Mouse (Mus musculus) kidney, embryonic 14.5 days (tissue): ENCODE data around the gene Mtg1. TPM values are rescaled to one million over a fixed set of nuclear protein-coding genes. Genes with fewer than 3 reads are reported as not detected.

Experiments used
- ATAC-seq: fragments of 200-750 bp; cut with Nextera tagmentation; 2 replicates; pipeline ENCODE4 v1.8.0; 2017; ENCODE audit warnings: moderate number of reproducible peaks, mild to moderate bottlenecking, moderate TSS enrichment, moderate library complexity; ENCODE audit not compliant: low FRiP score, low TSS enrichment
- H3K27ac ChIP-seq: fragments of 300-500 bp; sonication (generic); 2 replicates; pipeline ENCODE4 v1.5.1; 2014; ENCODE audit warnings: low read depth, mild to moderate bottlenecking, low read length, moderate library complexity, mixed read lengths
- H3K27me3 ChIP-seq: fragments of 300-500 bp; sonication (generic); 2 replicates; pipeline ENCODE4 v1.6.1; 2014; ENCODE audit warnings: mild to moderate bottlenecking, low read length; ENCODE audit not compliant: control insufficient read depth, insufficient read depth
- H3K36me3 ChIP-seq: fragments of 300-500 bp; sonication (generic); 2 replicates; pipeline ENCODE4 v1.6.1; 2014; ENCODE audit warnings: low read length, mixed read lengths; ENCODE audit not compliant: control insufficient read depth, insufficient read depth
- H3K4me1 ChIP-seq: fragments of 300-500 bp; sonication (generic); 2 replicates; pipeline ENCODE4 v1.6.1; 2014; ENCODE audit warnings: low read length, mixed read lengths; ENCODE audit not compliant: control insufficient read depth, insufficient read depth
- H3K4me2 ChIP-seq: fragments of 300-500 bp; sonication (generic); replicated peaks from 2 replicates; pipeline ENCODE4 v1.6.1; 2014; ENCODE audit warnings: low read depth, mild to moderate bottlenecking, low read length
- H3K4me3 ChIP-seq: fragments of 300-500 bp; sonication (generic); 2 replicates; pipeline ENCODE4 v1.5.1; 2014; ENCODE audit warnings: mild to moderate bottlenecking, low read length
- H3K9ac ChIP-seq: fragments of 300-500 bp; sonication (generic); 2 replicates; pipeline ENCODE4 v1.6.1; 2014; ENCODE audit warnings: low read depth, mild to moderate bottlenecking, low read length, moderate library complexity
- H3K9me3 ChIP-seq: fragments of 300-500 bp; sonication (generic); 2 replicates; pipeline ENCODE4 v1.6.1; 2016; ENCODE audit warnings: low read length; ENCODE audit not compliant: control insufficient read depth
- WGBS: fragments of 180-500 bp; shearing (Covaris S2); extraction: QIAGEN DNeasy Blood & Tissue Kit; methylation state at CpG from one replicate; pipeline ENCODE4 v1.1.7; 2014; 5-methylcytosine and 5-hydroxymethylcytosine counted together
- polyA plus RNA-seq: library from polyadenylated mRNA; unstranded; fragments of >200 nt; fragmentation: Nextera tagmentation; extraction: Ambion mirVana; gene quantifications from 2 replicates; pipeline ENCODE4 v1.2.1, GENCODE M21; 2014

The Mtg1 gene
- 25.9 and 30.8 TPM in 2 replicates for polyA plus RNA-seq

GRCm38 (mm10) chr7:140137135-140138020, at the start of gene Mtg1:
Gene Mtg1 (plus strand): TSS chr7:140137564.
- Histone ChIP-seq H3K4me3 (peak within 1 kb of the TSS; percentile 81), H3K36me3 (no peaks in the 10 kb centered on the region; the same call in 1 of the 2 replicates), H3K4me1 (no peaks in the 10 kb centered on the region), H3K27me3 (no peaks in the 10 kb centered on the region), H3K4me2 (peak within 1 kb of the TSS; percentile 80), H3K9ac (peak within 1 kb of the TSS; percentile 87), H3K9me3 (no peaks in the 10 kb centered on the region), H3K27ac (peak within 1 kb of the TSS; percentile 63)
- peak; percentile 99 for ATAC-seq
- 3% methylated on average over 39 of the region's 39 CpGs for WGBS

- H3K9me3 ChIP-seq, result no peaks in the 10 kb centered on the region
- no peaks in the 10 kb centered on the region for H3K4me1 ChIP-seq
- no peaks in the 10 kb centered on the region for H3K27me3 ChIP-seq
- no peak overlapping the region for H3K4me3 ChIP-seq
- H3K4me2 ChIP-seq, result no peak overlapping the region
- no peak overlapping the region for H3K9ac ChIP-seq
- no peak overlapping the region for H3K27ac ChIP-seq
- H3K36me3 ChIP-seq, result no peaks in the 10 kb centered on the region
- WGBS, result 75% methylated on average over 10 of the region's 10 CpGs
- ATAC-seq, result no peak
Observed at GRCm38 (mm10) chr7:140090601-140091000, 46.8 kb upstream of the Mtg1 start.

GRCm38 (mm10) chr7:140092924-140093528, 44.3 kb upstream of the Mtg1 start, which contains the start of gene Prap1:
Gene Prap1 (plus strand): TSS chr7:140093395.
- ATAC-seq, result no peak
- no peaks in the 10 kb centered on the region for H3K36me3 ChIP-seq
- no peak within 1 kb of the TSS for H3K27ac ChIP-seq
- H3K4me3 ChIP-seq, result no peak within 1 kb of the TSS
- no peak within 1 kb of the TSS for H3K4me2 ChIP-seq
- no peaks in the 10 kb centered on the region for H3K27me3 ChIP-seq
- WGBS, result 59% methylated on average over 5 of the region's 5 CpGs
- H3K4me1 ChIP-seq, result no peaks in the 10 kb centered on the region
- H3K9me3 ChIP-seq, result no peaks in the 10 kb centered on the region
- H3K9ac ChIP-seq, result no peak within 1 kb of the TSS

- 52% methylated on average over 5 of the region's 5 CpGs for WGBS
- ATAC-seq, result peak; percentile 33; the same call in 1 of the 2 replicates
- Histone ChIP-seq H3K4me3 (no peak overlapping the region), H3K27ac (no peak overlapping the region), H3K4me2 (no peak overlapping the region), H3K4me1 (no peaks in the 10 kb centered on the region), H3K9ac (no peak overlapping the region), H3K36me3 (no peaks in the 10 kb centered on the region; the same call in 1 of the 2 replicates), H3K9me3 (no peaks in the 10 kb centered on the region), H3K27me3 (no peaks in the 10 kb centered on the region)
Observed at GRCm38 (mm10) chr7:140094954-140095353, 42.4 kb upstream of the Mtg1 start.

- Histone ChIP-seq H3K4me3 (no peak overlapping the region), H3K36me3 (no peaks in the 10 kb centered on the region; the same call in 1 of the 2 replicates), H3K27me3 (no peaks in the 10 kb centered on the region), H3K27ac (no peak overlapping the region), H3K4me1 (no peaks in the 10 kb centered on the region), H3K9ac (no peak overlapping the region), H3K4me2 (no peak overlapping the region), H3K9me3 (no peaks in the 10 kb centered on the region)
- WGBS, result 53% methylated on average over 1 of the region's 1 CpGs
- no peak for ATAC-seq
Observed at GRCm38 (mm10) chr7:140095556-140095955, 41.8 kb upstream of the Mtg1 start.

- H3K4me3 ChIP-seq, result no peak overlapping the region
- no peaks in the 10 kb centered on the region for H3K4me1 ChIP-seq
- no peak overlapping the region for H3K27ac ChIP-seq
- no peak for ATAC-seq
- no peaks in the 10 kb centered on the region; the same call in 1 of the 2 replicates for H3K36me3 ChIP-seq
- no peaks in the 10 kb centered on the region for H3K27me3 ChIP-seq
- no peak overlapping the region for H3K4me2 ChIP-seq
- H3K9ac ChIP-seq, result no peak overlapping the region
- H3K9me3 ChIP-seq, result no peaks in the 10 kb centered on the region
Observed at GRCm38 (mm10) chr7:140096055-140096454, 41.3 kb upstream of the Mtg1 start.

GRCm38 (mm10) chr7:140098466-140098865, 38.9 kb upstream of the Mtg1 start:
- ATAC-seq, result no peak
- peaks cover 7% of the 10 kb centered on the region; the same call in 1 of the 2 replicates for H3K4me1 ChIP-seq
- no peaks in the 10 kb centered on the region for H3K9me3 ChIP-seq
- H3K9ac ChIP-seq, result no peak overlapping the region
- no peaks in the 10 kb centered on the region; the same call in 1 of the 2 replicates for H3K36me3 ChIP-seq
- WGBS, result 90% methylated on average over 1 of the region's 1 CpGs
- no peaks in the 10 kb centered on the region for H3K27me3 ChIP-seq
- no peak overlapping the region for H3K4me2 ChIP-seq
- no peak overlapping the region for H3K27ac ChIP-seq
- no peak overlapping the region for H3K4me3 ChIP-seq

GRCm38 (mm10) chr7:140101498-140101897, 35.9 kb upstream of the Mtg1 start:
- Histone ChIP-seq H3K4me3 (peak overlapping the region; percentile 36), H3K4me2 (peak overlapping the region; percentile 55), H3K4me1 (peaks cover 7% of the 10 kb centered on the region; the same call in 1 of the 2 replicates), H3K9me3 (no peaks in the 10 kb centered on the region), H3K36me3 (peaks cover 13% of the 10 kb centered on the region), H3K27me3 (no peaks in the 10 kb centered on the region), H3K9ac (peak overlapping the region; percentile 40; the same call in 1 of the 2 replicates), H3K27ac (no peak overlapping the region)
- 0 out of 2 replicates have a peak, but pooled peaks have one; percentile 25 for ATAC-seq
- WGBS, result 73% methylated on average over 10 of the region's 10 CpGs
